ENCODE assay signal across 34 mouse cellular contexts in the genomic region with DNA sequence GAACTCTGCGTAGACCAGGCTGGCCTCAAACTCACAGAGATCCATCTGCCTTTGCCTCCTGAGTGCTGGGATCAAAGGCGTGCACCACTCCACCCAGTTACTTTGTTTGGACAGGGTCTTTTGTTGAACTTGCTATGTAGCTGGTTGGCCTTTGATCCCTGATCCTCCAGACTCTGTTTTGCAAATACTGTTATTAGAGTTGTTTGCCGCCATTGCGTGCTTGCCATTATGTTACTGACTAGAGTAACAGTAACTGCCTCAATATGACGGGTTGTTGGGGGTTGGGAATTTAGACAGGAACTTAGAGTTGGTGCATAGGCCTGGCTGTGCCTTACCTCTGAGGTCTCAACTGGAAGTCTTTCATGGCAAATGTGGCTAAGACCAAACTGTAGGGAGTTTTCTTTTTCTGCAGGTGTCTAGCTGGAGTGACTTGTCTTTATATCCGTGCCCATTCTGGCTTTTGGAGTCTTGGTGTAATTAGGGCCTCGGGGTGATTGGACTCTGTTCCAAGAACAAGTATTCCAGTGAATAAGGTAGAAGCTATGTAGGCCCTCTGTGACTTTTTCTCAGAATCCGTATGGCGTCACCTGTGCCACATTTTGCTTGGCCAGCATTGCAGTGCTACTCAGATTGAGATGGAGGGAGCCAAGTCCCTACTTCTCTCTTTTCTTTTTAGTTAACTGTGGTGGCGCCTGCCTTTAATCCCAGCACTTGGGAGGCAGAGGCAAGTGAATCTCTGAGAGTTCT. TPM values are rescaled to one million over a fixed set of nuclear protein-coding genes. Genes with fewer than 3 reads are reported as not detected.
A peak's percentile ranks its signal among the peaks of the same experiment; 100 is the strongest.
DNase-seq lines count a peak whose midpoint lies in the region; ATAC-seq and TF ChIP-seq lines count a peak whose summit lies in the region.
"Had no signal": no experiment of that assay in that cellular context is flagged by ENCODE, and none has a peak within 500 bp of the region (broad histone marks: within the 10 kb centered on the region; RNA-seq: fewer than 3 reads in every experiment).

No protein-coding gene starts in this region.

- H3K9ac ChIP-seq in kidney, embryonic 16.5 days (replicated peaks; ENCODE audit: low read length): no peak overlapping the region
- no peak overlapping the region for H3K9ac ChIP-seq in MEL (ENCODE audit: control insufficient read depth, low read depth, low read length, poor library complexity, severe bottlenecking)
- H3K9ac ChIP-seq in liver, embryonic 15.5 days: no peak overlapping the region; the same call in 1 of the 2 replicates
- H3K9ac ChIP-seq: forebrain, embryonic 13.5 days; hindbrain, embryonic 15.5 days; limb, embryonic 12.5 days; midbrain, embryonic 15.5 days had no signal

- H3K27me3 ChIP-seq in kidney, embryonic 16.5 days (ENCODE audit: insufficient read depth, low read length): no peaks in the 10 kb centered on the region
- H3K27me3 ChIP-seq in MEL (ENCODE audit: control insufficient read depth in 1 of 2, insufficient read depth in 2 of 2, low read length in 2 of 2): no peaks in the 10 kb centered on the region
- no peaks in the 10 kb centered on the region for H3K27me3 ChIP-seq in liver, embryonic 15.5 days
- H3K27me3 ChIP-seq in heart, embryonic 10.5 days (ENCODE audit: insufficient read depth, poor library complexity, severe bottlenecking): no peaks in the 10 kb centered on the region
- H3K27me3 ChIP-seq: forebrain, embryonic 13.5 days; hindbrain, embryonic 15.5 days; limb, embryonic 12.5 days; midbrain, embryonic 15.5 days had no signal

- DNase-seq in kidney, adult 11 months: peak; percentile 18
- DNase-seq in MEL (ENCODE audit: low read depth, low spot score): peak; percentile 20
- peak; percentile 65 for DNase-seq in fat pad, adult 2 months (ENCODE audit: extremely low read depth, low read depth, low spot score)
- DNase-seq in heart, embryonic 10.5 days (ENCODE audit: low spot score): no peak
- no peak for DNase-seq in retina, embryonic 14.5 days (ENCODE audit: low spot score)
- DNase-seq in gastrocnemius, postnatal 14 days: no peak
- DNase-seq: adrenal gland, adult 2 months; cerebellum, adult 18-20 months; cerebellum, postnatal 14 days; heart, postnatal 14 days; kidney, postnatal 14 days; lung, adult 2 months; lung, postnatal 10 days; right cerebral cortex, postnatal 4 days; thymus, adult 18-20 months; thymus, postnatal 25 days had no signal

- H3K36me3 ChIP-seq in kidney, embryonic 16.5 days (ENCODE audit: insufficient read depth, low read length): peaks cover 4% of the 10 kb centered on the region; the same call in 1 of the 2 replicates
- H3K36me3 ChIP-seq in MEL (ENCODE audit: control insufficient read depth in 1 of 2, insufficient read depth in 2 of 2, low read length in 2 of 2): peaks cover 0 to 20% of the 10 kb centered on the region in 2 experiments; a peak in 2 of 4 replicates
- peaks cover 24% of the 10 kb centered on the region for H3K36me3 ChIP-seq in liver, embryonic 15.5 days (replicated peaks)
- H3K36me3 ChIP-seq in heart, embryonic 10.5 days: peaks cover 16% of the 10 kb centered on the region; the same call in 1 of the 2 replicates
- H3K36me3 ChIP-seq: hindbrain, embryonic 15.5 days; limb, embryonic 12.5 days; midbrain, embryonic 15.5 days had no signal

- no peak overlapping the region for H3K4me2 ChIP-seq in kidney, embryonic 16.5 days (replicated peaks; ENCODE audit: low read depth, low read length)
- no peak overlapping the region for H3K4me2 ChIP-seq in liver, embryonic 15.5 days
- H3K4me2 ChIP-seq: forebrain, embryonic 13.5 days; hindbrain, embryonic 15.5 days; limb, embryonic 12.5 days; midbrain, embryonic 15.5 days had no signal

- WGBS in kidney, embryonic 16.5 days: 93% methylated on average over 10 of the region's 10 CpGs
- WGBS in liver, embryonic 15.5 days (ENCODE audit: insufficient replicate concordance): 84% methylated on average over 10 of the region's 10 CpGs
- WGBS in heart, embryonic 10.5 days: 88% methylated on average over 10 of the region's 10 CpGs

- no peak overlapping the region for H3K4me3 ChIP-seq in kidney, embryonic 16.5 days (ENCODE audit: low read length)
- no peak overlapping the region for H3K4me3 ChIP-seq in MEL (ENCODE audit: control insufficient read depth in 1 of 2, insufficient read depth in 1 of 2, low read depth in 2 of 2, low read length in 2 of 2)
- H3K4me3 ChIP-seq in liver, embryonic 15.5 days (replicated peaks): no peak overlapping the region
- no peak overlapping the region for H3K4me3 ChIP-seq in heart, embryonic 10.5 days
- H3K4me3 ChIP-seq: forebrain, embryonic 13.5 days; hindbrain, embryonic 10.5 days; hindbrain, embryonic 15.5 days; limb, embryonic 12.5 days; midbrain, embryonic 15.5 days had no signal

- no peak overlapping the region for H3K27ac ChIP-seq in kidney, embryonic 16.5 days (ENCODE audit: low read length)
- H3K27ac ChIP-seq in MEL (ENCODE audit: control insufficient read depth, low read depth, low read length): no peak overlapping the region
- H3K27ac ChIP-seq in liver, embryonic 15.5 days (replicated peaks): peak overlapping the region; percentile 81
- H3K27ac ChIP-seq in heart, embryonic 10.5 days: no peak overlapping the region; the same call in 1 of the 2 replicates
- H3K27ac ChIP-seq: forebrain, embryonic 13.5 days; hindbrain, embryonic 15.5 days; limb, embryonic 12.5 days; macrophage; midbrain, embryonic 15.5 days; stomach, postnatal 0 days had no signal

- no peaks in the 10 kb centered on the region for H3K79me2 ChIP-seq in MEL (ENCODE audit: control insufficient read depth, insufficient read depth, low read length, poor library complexity)

- TF ChIP-seq EP300 in MEL (IDR thresholded peaks at IDR 0.05; ENCODE audit: low read depth in 1 of 2, low read length in 2 of 2): no peak

- no peaks in the 10 kb centered on the region for H3K9me3 ChIP-seq in kidney, embryonic 16.5 days (ENCODE audit: low read length)
- no peaks in the 10 kb centered on the region for H3K9me3 ChIP-seq in MEL (replicated peaks; ENCODE audit: insufficient read depth, low read length)
- H3K9me3 ChIP-seq in liver, embryonic 15.5 days (replicated peaks): no peaks in the 10 kb centered on the region
- H3K9me3 ChIP-seq in heart, embryonic 10.5 days: no peaks in the 10 kb centered on the region
- H3K9me3 ChIP-seq: forebrain, embryonic 13.5 days; hindbrain, embryonic 15.5 days; midbrain, embryonic 15.5 days had no signal

- no peak for TF ChIP-seq CTCF in MEL (IDR thresholded peaks at IDR 0.05 in 2 of 3, conservative IDR thresholded peaks at IDR 0.05 in 1 of 3; ENCODE audit: control insufficient read depth in 1 of 3, insufficient read depth in 1 of 3, low read depth in 2 of 3, low read length in 3 of 3, poor library complexity in 1 of 3, severe bottlenecking in 1 of 3)

- no peaks in the 10 kb centered on the region for H3K4me1 ChIP-seq in kidney, embryonic 16.5 days (ENCODE audit: insufficient read depth, low read length)
- peaks cover 6 to 22% of the 10 kb centered on the region in 2 experiments; a peak in 3 of 4 replicates for H3K4me1 ChIP-seq in MEL (ENCODE audit: control insufficient read depth in 1 of 2, insufficient read depth in 2 of 2, low read length in 2 of 2)
- peaks cover 86% of the 10 kb centered on the region for H3K4me1 ChIP-seq in liver, embryonic 15.5 days (replicated peaks)
- peaks cover 23% of the 10 kb centered on the region for H3K4me1 ChIP-seq in heart, embryonic 10.5 days
- H3K4me1 ChIP-seq: forebrain, embryonic 13.5 days; hindbrain, embryonic 15.5 days; midbrain, embryonic 15.5 days had no signal

- TF ChIP-seq POLR2A in MEL (IDR thresholded peaks at IDR 0.05; ENCODE audit: control insufficient read depth in 1 of 2, insufficient read depth in 1 of 2, low read depth in 1 of 2, low read length in 2 of 2, poor library complexity in 1 of 2): no peak

- no peak for ATAC-seq in kidney, embryonic 16.5 days (ENCODE audit: low FRiP score, low TSS enrichment)
- ATAC-seq in liver, embryonic 15.5 days (ENCODE audit: insufficient read depth): no peak
- ATAC-seq: forebrain, embryonic 13.5 days; inflammation-experienced regulatory T-cells, adult 6 months; midbrain, embryonic 15.5 days had no signal

- intact Hi-C loops in gastrocnemius, postnatal 14 days (cut with DNase I; ENCODE audit: low total_unique reads): no loop called here

- no peak for TF ChIP-seq RAD21 in MEL (IDR thresholded peaks at IDR 0.05; ENCODE audit: low read depth, low read length)

RNA-seq across cellular contexts. Expression of a gene that starts 22.5 kb away (rescaled TPM):
- polyA plus RNA-seq in kidney, embryonic 16.5 days (2015; fragmentation: Nextera tagmentation; extraction: Ambion mirVana): 16.8 and 20.0 TPM in 2 replicates
- total RNA-seq in MEL (2012; rRNA removed): 4.3 and 6.8 TPM in 2 replicates
- polyA plus RNA-seq in MEL (2012; ENCODE audit: insufficient read depth in 1 of 2, insufficient read length in 2 of 2, low read depth in 1 of 2, low replicate concordance in 2 of 2, missing spikeins in 1 of 2): 1 to 10 TPM in 1 of 2 experiments, not detected in 1; 5.6 TPM
- polyA plus RNA-seq in liver, embryonic 15.5 days (2015; fragmentation: Nextera tagmentation; extraction: Ambion mirVana): 25.8 and 27.0 TPM in 2 replicates
- 13.6 and 14.3 TPM in 2 replicates for polyA plus RNA-seq in heart, embryonic 10.5 days (2016; fragmentation: Nextera tagmentation; extraction: Ambion mirVana)
- total RNA-seq in gastrocnemius, postnatal 14 days (2021): 10 to 100 TPM; 11.9 TPM

RNA-seq across cellular contexts. Expression of a gene that starts 41.8 kb away (rescaled TPM):
- polyA plus RNA-seq in kidney, embryonic 16.5 days (2015; fragmentation: Nextera tagmentation; extraction: Ambion mirVana): 3.2 and 3.8 TPM in 2 replicates
- total RNA-seq in MEL (2012; rRNA removed): 2.5 and 4.1 TPM in 2 replicates
- polyA plus RNA-seq in MEL (2012; ENCODE audit: insufficient read depth in 1 of 2, insufficient read length in 2 of 2, low read depth in 1 of 2, low replicate concordance in 2 of 2, missing spikeins in 1 of 2): 10 to 100 TPM in 1 of 2 experiments, not detected in 1; 10.4 TPM
- 1.7 and 2.1 TPM in 2 replicates for polyA plus RNA-seq in liver, embryonic 15.5 days (2015; fragmentation: Nextera tagmentation; extraction: Ambion mirVana)
- polyA plus RNA-seq in heart, embryonic 10.5 days (2016; fragmentation: Nextera tagmentation; extraction: Ambion mirVana): 1.5 and 1.7 TPM in 2 replicates
- total RNA-seq in gastrocnemius, postnatal 14 days (2021): under 1 TPM; 0.27 to 0.51 TPM

RNA-seq across cellular contexts. Expression of a gene that starts 43.9 kb away (rescaled TPM):
- polyA plus RNA-seq in kidney, embryonic 16.5 days (2015; fragmentation: Nextera tagmentation; extraction: Ambion mirVana): 0.56 TPM in 1 of 2 replicates, not detected in the other
- total RNA-seq in MEL (2012; rRNA removed): not detected in 2 replicates
- polyA plus RNA-seq in MEL (2012; ENCODE audit: insufficient read depth in 1 of 2, insufficient read length in 2 of 2, low read depth in 1 of 2, low replicate concordance in 2 of 2, missing spikeins in 1 of 2): not detected
- not detected in 2 replicates for polyA plus RNA-seq in liver, embryonic 15.5 days (2015; fragmentation: Nextera tagmentation; extraction: Ambion mirVana)
- polyA plus RNA-seq in heart, embryonic 10.5 days (2016; fragmentation: Nextera tagmentation; extraction: Ambion mirVana): not detected in 2 replicates
- total RNA-seq in gastrocnemius, postnatal 14 days (2021): not detected
- total RNA-seq: adrenal gland, adult 2 months; adrenal gland, postnatal 4 days; gastrocnemius, adult 18-20 months; gastrocnemius, postnatal 4 days; heart, adult 8-10 months; left cerebral cortex, postnatal 14 days had no signal
- polyA plus RNA-seq: adrenal gland, adult 2 months; heart, embryonic 14.5 days; limb, embryonic 12.5 days; macrophage; midbrain, embryonic 15.5 days; neural tube, embryonic 11.5 days; spleen, adult 2 months had no signal

RNA-seq across cellular contexts. Expression of a gene that starts 51.3 kb away (rescaled TPM):
- 8.4 and 11.0 TPM in 2 replicates for polyA plus RNA-seq in kidney, embryonic 16.5 days (2015; fragmentation: Nextera tagmentation; extraction: Ambion mirVana)
- total RNA-seq in MEL (2012; rRNA removed): 3.0 and 4.1 TPM in 2 replicates
- polyA plus RNA-seq in MEL (2012; ENCODE audit: insufficient read depth in 1 of 2, insufficient read length in 2 of 2, low read depth in 1 of 2, low replicate concordance in 2 of 2, missing spikeins in 1 of 2): 10 to 100 TPM in 1 of 2 experiments, not detected in 1; 23.5 TPM
- 3.9 and 4.2 TPM in 2 replicates for polyA plus RNA-seq in liver, embryonic 15.5 days (2015; fragmentation: Nextera tagmentation; extraction: Ambion mirVana)
- 5.4 and 9.8 TPM in 2 replicates for polyA plus RNA-seq in heart, embryonic 10.5 days (2016; fragmentation: Nextera tagmentation; extraction: Ambion mirVana)
- total RNA-seq in gastrocnemius, postnatal 14 days (2021): 10 to 100 TPM; 10.5 to 11.2 TPM

Comparison
In these comparisons a context has a peak if more than half of its experiments do, and no peak if none do; other contexts are left out.
1. DNase-seq: peak in kidney, adult 11 months (single experiment), MEL (single experiment) and fat pad, adult 2 months (single experiment); none in heart, embryonic 10.5 days (single experiment), retina, embryonic 14.5 days (single experiment) and gastrocnemius, postnatal 14 days (single experiment).